Mouse (Mus musculus) yolk sac, embryonic 10.5 days (tissue): ENCODE results near the gene Atg9b.

Source experiments
- DNase-seq: peaks from one replicate; pipeline ENCODE4 v3.0.0-alpha.2; 2017; ENCODE audit warnings: low spot score

Gene Atg9b

GRCm38 (mm10) chr5:24391864-24392263, at the start of gene Atg9b:
Gene Atg9b (minus strand): TSS chr5:24392143.
- no peak for DNase-seq

DNA sequence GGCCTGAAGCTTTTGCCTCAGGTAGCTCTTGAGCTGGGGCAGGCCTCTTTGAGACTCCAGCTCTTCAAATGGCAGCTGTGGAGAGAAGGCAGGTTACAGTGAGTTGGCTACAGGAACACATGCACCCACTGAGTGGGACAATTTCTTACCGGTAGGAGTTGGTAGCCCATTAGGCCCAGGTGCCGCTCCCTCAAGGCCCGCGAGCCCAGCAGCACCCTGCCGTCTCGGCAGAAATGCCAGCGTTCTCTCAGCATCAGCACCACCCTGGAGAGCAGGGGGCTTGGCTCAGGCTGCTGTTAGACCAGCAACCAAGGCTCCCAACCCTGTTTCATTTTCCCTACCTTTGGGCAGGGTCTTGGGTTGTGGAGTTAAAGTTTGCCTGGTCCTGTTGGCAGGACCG, 49.2 kb upstream of the Atg9b start:
- no peak for DNase-seq

GRCm38 (mm10) chr5:24433993-24434392, 42.0 kb upstream of the Atg9b start:
- no peak for DNase-seq

DNA sequence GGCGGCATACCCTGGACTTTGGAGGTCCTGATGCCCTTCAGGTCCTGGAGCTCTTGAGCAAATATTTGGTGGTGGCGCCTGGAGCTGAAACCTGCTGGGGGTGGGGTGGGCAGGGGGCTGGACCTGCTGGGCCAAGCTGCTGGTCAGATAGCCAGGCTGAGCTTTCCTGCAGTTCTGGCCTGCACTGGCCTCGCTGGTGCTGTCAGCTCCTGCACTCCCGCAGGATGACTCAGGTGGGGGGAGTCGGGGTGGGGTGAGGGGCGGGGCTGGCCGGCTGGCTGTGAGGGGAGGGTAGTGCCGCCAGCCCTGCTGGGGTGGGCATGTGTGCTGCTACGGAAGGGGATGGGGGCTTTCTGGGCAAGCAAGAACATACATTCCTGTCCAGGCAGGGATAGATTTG, 36.7 kb upstream of the Atg9b start:
- DNase-seq: peak; percentile 76

GRCm38 (mm10) chr5:24427981-24428402, 36.0 kb upstream of the Atg9b start:
- peak; percentile 87 for DNase-seq

- no peak for DNase-seq
Observed at GRCm38 (mm10) chr5:24427285-24427633, 35.3 kb upstream of the Atg9b start.

GRCm38 (mm10) chr5:24426556-24427284, 34.8 kb upstream of the Atg9b start:
- DNase-seq: no peak

DNA sequence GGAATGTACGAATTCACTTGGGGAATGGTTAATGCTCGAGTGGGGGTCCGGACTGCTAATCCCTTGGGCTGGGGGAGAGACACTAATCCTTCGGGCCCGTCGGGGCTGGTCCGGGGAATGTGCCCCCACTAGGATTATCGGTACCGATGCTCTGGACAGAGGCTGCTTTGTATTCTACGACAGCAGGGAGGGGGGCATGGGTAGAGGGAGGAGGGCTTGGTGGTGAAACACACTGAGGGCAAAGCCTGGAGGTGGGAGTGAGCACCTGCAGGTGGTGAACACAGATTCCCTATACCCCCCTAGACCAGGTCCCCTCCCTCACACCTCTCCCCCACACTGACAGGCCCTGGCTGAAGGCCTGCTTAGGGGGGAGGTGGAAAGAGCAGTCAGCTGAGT, 34.1 kb upstream of the Atg9b start:
- no peak for DNase-seq

DNA sequence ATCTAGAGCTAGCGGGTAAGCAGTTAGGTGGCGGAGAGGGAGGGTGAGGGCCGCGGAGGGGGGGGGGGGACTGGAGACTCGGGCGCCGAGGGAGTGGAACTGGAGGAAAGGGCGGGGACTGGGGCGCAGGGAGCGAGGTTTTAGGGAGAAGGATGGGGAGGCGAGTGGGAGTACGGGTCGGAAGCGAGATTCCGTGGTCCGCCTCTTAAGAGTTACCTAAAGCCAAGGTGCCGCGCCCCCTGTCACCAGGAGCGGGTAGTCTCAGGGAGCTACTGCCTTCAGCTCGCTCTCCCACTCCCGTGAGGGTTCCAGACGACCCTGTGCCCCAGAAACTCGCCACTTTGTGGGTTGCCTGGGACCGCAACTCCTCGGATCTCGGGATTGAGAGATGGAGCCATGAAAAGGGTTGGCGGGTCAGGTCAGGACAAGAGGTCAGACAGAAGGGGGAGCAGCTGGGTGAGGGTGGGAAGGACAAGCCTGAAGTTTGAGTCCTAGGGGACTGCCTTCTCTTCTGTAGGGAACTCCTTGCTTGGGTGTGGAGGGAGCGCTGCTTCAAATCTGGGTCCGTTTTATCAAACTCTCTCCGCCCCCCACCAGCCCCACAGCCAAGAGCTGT, 33.6 kb upstream of the Atg9b start:
- DNase-seq: peak; percentile 61

DNA sequence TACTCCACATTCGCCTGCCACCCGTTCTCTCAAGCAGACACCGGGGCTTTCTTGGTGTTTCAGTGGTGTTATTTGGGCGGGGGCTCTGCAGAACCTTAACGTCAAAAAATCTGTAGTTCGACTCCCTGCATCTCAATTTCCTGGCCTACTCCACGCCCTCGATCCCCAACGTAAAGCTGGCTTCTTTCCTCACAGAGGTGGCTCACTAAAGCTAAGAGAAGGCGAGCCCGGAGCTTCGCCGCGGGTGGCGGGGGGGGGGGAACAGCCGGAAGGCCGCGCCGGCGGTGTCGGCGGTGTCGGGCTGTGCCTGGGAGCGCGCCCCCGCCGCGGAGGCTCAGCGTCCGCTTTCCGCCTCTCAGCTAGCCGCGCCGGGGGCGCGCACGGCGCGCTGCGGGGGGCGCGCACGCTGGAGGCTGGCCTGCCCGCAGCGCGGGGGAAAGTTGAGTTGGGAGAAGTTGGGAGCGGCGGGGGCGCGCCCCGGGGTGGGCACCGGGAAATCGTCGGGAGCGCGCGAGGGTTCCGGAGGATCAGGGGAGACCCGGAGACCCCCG, 33.0 kb upstream of the Atg9b start:
- DNase-seq: peak; percentile 86

GRCm38 (mm10) chr5:24424004-24424781, 32.2 kb upstream of the Atg9b start:
- DNase-seq: no peak

DNA sequence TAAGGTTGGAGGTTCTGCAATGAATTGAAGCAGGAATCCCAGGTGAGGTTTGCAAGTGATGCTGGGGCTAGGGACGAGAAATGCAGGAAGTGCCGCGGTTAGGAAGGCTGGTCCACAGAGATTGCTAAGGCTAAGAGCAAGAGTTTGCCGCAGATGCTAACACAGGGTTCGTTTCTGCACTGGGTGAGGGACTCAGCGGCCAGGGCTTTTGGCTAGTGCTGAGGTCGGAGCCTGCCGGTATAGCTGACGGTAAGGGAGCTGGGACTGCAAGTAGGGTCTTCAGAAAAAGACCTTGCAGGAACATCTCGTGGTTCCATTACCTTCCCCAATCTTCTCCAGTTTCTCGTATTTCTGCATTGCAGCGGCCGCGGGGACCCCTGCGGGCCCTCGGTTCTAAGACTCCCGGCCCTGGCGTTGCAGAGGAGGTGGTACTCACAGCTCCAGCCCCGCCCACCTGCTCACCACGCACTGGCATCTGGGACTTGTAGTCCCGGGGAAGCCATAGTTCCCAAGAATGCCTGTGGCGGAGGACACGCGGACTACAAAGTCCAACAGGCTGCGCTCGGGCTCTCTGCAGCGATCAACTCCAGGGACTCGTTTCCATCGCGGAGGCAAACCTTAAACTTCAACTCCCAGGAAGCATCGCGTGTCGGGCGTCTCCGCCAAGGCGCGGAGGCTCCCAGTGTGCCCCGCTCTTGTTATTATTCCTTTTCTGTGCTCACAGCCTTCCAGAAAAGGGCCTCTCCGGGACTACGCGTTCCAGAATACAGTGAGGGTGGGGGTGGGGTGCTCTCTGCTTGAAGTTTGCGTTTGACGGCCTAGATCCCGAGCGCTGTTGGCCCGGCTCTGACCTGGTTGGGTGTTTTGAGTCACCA, 31.4 kb upstream of the Atg9b start, which contains the start of the genes Cdk5 and Slc4a2:
Gene Cdk5, minus strand, starts transcription at position 402 of the 875 bp plus-strand sequence.
Gene Slc4a2, plus strand, starts transcription at position 709 of the 875 bp plus-strand sequence.
- DNase-seq: peak; percentile 99

- DNase-seq: no peak
Observed at GRCm38 (mm10) chr5:24420381-24420780, 28.4 kb upstream of the Atg9b start.

DNA sequence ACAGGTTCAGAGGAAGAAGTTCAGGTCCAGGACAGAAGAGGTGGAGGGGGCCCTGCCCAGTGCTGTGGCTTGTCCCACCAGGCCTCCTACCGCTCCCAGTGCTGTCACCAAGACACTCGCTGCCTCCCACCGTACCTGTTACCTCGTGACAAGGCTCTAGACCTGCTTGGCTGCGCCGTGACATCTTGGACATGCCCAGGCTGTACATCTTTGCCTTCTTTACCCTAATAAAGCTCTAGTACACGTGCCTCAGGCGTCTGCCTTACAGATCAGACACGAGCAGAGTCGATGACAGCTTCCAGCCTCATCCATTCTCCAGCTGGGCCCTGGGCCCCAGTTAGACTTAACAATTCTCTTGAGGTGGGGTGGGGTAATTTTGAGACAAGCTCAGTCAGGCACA, 25.6 kb upstream of the Atg9b start:
- no peak for DNase-seq

- peak; percentile 64 for DNase-seq
Observed at GRCm38 (mm10) chr5:24416222-24416736, 24.3 kb upstream of the Atg9b start.

DNA sequence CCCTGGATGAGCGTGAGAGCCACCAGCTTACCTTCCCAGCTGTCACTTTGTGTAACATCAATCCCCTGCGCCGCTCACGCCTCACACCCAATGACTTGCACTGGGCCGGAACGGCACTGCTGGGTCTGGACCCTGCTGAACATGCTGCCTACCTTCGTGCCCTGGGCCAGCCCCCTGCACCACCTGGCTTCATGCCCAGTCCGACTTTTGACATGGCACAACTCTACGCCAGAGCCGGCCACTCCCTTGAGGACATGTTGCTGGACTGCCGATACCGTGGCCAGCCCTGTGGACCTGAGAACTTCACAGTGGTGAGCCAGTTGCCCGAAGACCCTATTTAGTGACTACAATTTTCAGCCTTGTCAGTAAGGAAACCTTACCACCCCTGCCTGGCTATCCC, 22.0 kb upstream of the Atg9b start:
- no peak for DNase-seq

- peak; percentile 64 for DNase-seq
Observed at GRCm38 (mm10) chr5:24413042-24413693, 21.2 kb upstream of the Atg9b start, which contains the start of gene Asic3. Gene Asic3 (plus strand): TSS chr5:24413392.

GRCm38 (mm10) chr5:24412063-24412462, 20.1 kb upstream of the Atg9b start:
- DNase-seq: no peak

DNA sequence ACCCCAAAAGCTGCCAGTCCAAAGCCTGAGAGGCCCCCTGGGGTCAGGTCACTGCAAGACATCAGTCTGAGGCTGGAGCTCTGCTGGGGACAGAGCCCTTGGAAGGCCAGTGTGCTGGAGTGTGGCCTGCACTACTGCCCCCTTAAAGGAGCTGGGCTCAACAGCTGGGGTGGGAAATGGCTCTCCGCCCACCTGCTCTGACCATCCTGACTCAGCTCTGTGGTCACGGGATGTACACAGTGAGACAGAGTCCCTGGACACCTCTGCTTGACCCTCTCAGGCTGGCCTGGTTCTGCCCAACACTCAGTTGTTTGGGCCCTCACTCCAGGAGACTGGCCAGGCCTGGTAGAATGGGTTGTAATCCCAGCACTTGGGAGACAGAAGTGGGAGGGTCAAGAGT, 17.5 kb upstream of the Atg9b start:
- DNase-seq: no peak

DNA sequence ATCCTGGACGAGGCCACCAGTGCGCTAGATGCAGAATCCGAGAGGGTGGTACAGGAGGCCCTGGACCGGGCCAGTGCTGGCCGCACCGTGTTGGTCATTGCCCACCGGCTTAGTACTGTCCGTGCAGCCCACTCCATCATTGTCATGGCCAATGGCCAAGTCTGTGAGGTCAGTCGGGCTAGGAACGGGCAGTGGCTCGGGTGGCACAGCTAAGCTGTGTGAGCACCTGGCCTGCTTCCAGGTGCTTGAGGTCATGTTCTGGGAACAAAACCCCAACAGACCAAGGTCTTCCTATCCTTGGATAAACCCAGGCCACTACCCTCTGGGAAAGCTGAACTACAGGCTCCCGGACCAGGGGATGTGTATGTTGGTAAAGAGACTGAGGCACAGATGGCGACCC, 16.7 kb upstream of the Atg9b start:
- no peak for DNase-seq

- no peak for DNase-seq
Observed at GRCm38 (mm10) chr5:24405389-24405876, 13.5 kb upstream of the Atg9b start.
